Mouse (Mus musculus): ENCODE data around the gene Gm8094. TPM values are rescaled to one million over a fixed set of nuclear protein-coding genes. Genes with fewer than 3 reads are reported as not detected.

The Gm8094 gene
- not detected in 2 replicates for polyA plus RNA-seq (2012; rRNA removed)

GRCm38 (mm10) chr14:43076543-43076942 lies at the start of gene Gm8094:
Gm8094 (minus strand) TSS chr14:43076643.

GRCm38 (mm10) chr14:43100301-43100700 lies 23.9 kb upstream of the Gm8094 start, which contains the start of gene Gm8104:
Gm8104 (plus strand) TSS chr14:43100601.

Other genes starting within 250 kb of the Gm8094 start
- not detected in 2 replicates for gene Gm21977, start 223.2 kb downstream of the Gm8094 start, polyA plus RNA-seq (2012; rRNA removed)
- gene Gm8082, start 83.0 kb downstream of the Gm8094 start, polyA plus RNA-seq (2012; rRNA removed) = not detected in 2 replicates
- not detected in 2 replicates for gene Gm10376, start 61.0 kb downstream of the Gm8094 start, polyA plus RNA-seq (2012; rRNA removed)
- not detected in 2 replicates for gene Gm8104, start 24.0 kb upstream of the Gm8094 start, polyA plus RNA-seq (2012; rRNA removed)
- not detected in 2 replicates for gene Gm7233, start 103.2 kb upstream of the Gm8094 start, polyA plus RNA-seq (2012; rRNA removed)
- gene Gm8122, start 158.7 kb upstream of the Gm8094 start, polyA plus RNA-seq (2012; rRNA removed) = not detected in 2 replicates
- not detected in 2 replicates for gene Gm8126, start 182.0 kb upstream of the Gm8094 start, polyA plus RNA-seq (2012; rRNA removed)
- not detected in 2 replicates for gene Gm9732, start 198.4 kb upstream of the Gm8094 start, polyA plus RNA-seq (2012; rRNA removed)
- gene Gm8127, start 217.2 kb upstream of the Gm8094 start, polyA plus RNA-seq (2012; rRNA removed) = not detected in 2 replicates

Measured in stomach, adult 2 months (tissue).